Mouse (Mus musculus): ENCODE results near the gene Naa50. TPM values are rescaled to one million over a fixed set of nuclear protein-coding genes. Genes with fewer than 3 reads are reported as not detected.

The Naa50 gene
- polyA plus RNA-seq, 1 experiment from 2014 or later = 126 TPM

DNA sequence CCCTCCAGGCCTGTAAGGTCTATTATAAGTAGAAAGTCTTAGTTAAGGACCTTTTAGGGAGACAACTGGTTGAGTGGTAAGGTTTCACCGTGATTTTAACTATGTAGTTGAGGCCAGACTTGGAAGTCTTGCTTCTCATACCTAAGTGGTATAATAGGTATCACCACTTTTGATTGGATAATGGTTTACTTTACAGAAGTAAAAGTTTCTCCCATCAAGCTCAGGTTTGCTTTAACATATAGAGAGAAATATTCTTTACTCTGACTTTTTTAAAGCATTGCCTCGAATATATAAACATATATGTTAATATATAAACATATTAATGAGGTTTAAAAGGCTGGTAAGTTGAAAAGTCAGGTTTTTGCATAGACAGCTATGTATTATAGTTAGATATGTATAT is 24.2 kb downstream of the Naa50 start:
- Histone ChIP-seq H3K4me3 (no peak overlapping the region), H3K36me3 (peaks cover 20% of the 10 kb centered on the region), H3K4me1 (no peaks in the 10 kb centered on the region), H3K9me3 (no peaks in the 10 kb centered on the region), H3K27me3 (ENCODE audit: insufficient read depth, poor library complexity, severe bottlenecking) (no peaks in the 10 kb centered on the region), H3K27ac (no peak overlapping the region)
- DNase-seq (ENCODE audit: low spot score) = no peak
- WGBS = 90% methylated on average over 2 of the region's 2 CpGs

- Histone ChIP-seq H3K27me3 (ENCODE audit: insufficient read depth, poor library complexity, severe bottlenecking) (no peaks in the 10 kb centered on the region), H3K36me3 (peaks cover 6% of the 10 kb centered on the region), H3K9me3 (no peaks in the 10 kb centered on the region), H3K4me3 (no peak overlapping the region), H3K27ac (no peak overlapping the region), H3K4me1 (no peaks in the 10 kb centered on the region)
- no peak for DNase-seq (ENCODE audit: low spot score)
- WGBS = 51% methylated on average over 3 of the region's 3 CpGs
Observed at GRCm38 (mm10) chr16:44165182-44165581, 25.6 kb downstream of the Naa50 start.

- DNase-seq (ENCODE audit: low spot score) = no peak
- H3K9me3 ChIP-seq = no peaks in the 10 kb centered on the region
- WGBS = 90% methylated on average over 4 of the region's 4 CpGs
- H3K36me3 ChIP-seq = no peaks in the 10 kb centered on the region
- H3K27me3 ChIP-seq (ENCODE audit: insufficient read depth, poor library complexity, severe bottlenecking) = no peaks in the 10 kb centered on the region
- no peak overlapping the region for H3K4me3 ChIP-seq
- no peak overlapping the region for H3K27ac ChIP-seq
- H3K4me1 ChIP-seq = no peaks in the 10 kb centered on the region; the same call in 1 of the 2 replicates
Observed at GRCm38 (mm10) chr16:44168990-44169389, 29.4 kb downstream of the Naa50 start.

- Histone ChIP-seq H3K36me3 (no peaks in the 10 kb centered on the region), H3K4me3 (peak overlapping the region; percentile 86), H3K9me3 (no peaks in the 10 kb centered on the region), H3K27me3 (ENCODE audit: insufficient read depth, poor library complexity, severe bottlenecking) (no peaks in the 10 kb centered on the region), H3K27ac (peak overlapping the region; percentile 99), H3K4me1 (peaks cover 16% of the 10 kb centered on the region)
- DNase-seq (ENCODE audit: low spot score) = peak; percentile 100
- WGBS = under 1% methylated on average over 26 of the region's 26 CpGs
Observed at GRCm38 (mm10) chr16:44172297-44173154, 32.9 kb downstream of the Naa50 start.

- H3K4me1 ChIP-seq = peaks cover 17% of the 10 kb centered on the region
- peak within 1 kb of the TSS; percentile 86 for H3K4me3 ChIP-seq
- H3K27me3 ChIP-seq (ENCODE audit: insufficient read depth, poor library complexity, severe bottlenecking) = no peaks in the 10 kb centered on the region
- WGBS = under 1% methylated on average over 54 of the region's 77 CpGs
- H3K36me3 ChIP-seq = 0 out of 2 replicates have a peak, but pooled peaks cover under 1% of the 10 kb centered on the region
- H3K9me3 ChIP-seq = no peaks in the 10 kb centered on the region
- peak within 1 kb of the TSS; percentile 99 for H3K27ac ChIP-seq
- peak; percentile 82 for DNase-seq (ENCODE audit: low spot score)
Observed at GRCm38 (mm10) chr16:44173155-44173941, 33.7 kb downstream of the Naa50 start, which contains the start of gene Usf3. Gene Usf3 (plus strand): TSS chr16:44173246.

- Histone ChIP-seq H3K4me3 (peak overlapping the region; percentile 86), H3K4me1 (peaks cover 21% of the 10 kb centered on the region), H3K9me3 (no peaks in the 10 kb centered on the region), H3K27me3 (ENCODE audit: insufficient read depth, poor library complexity, severe bottlenecking) (no peaks in the 10 kb centered on the region), H3K27ac (peak overlapping the region; percentile 99), H3K36me3 (peaks cover 3% of the 10 kb centered on the region; the same call in 1 of the 2 replicates)
- 23% methylated on average over 7 of the region's 7 CpGs for WGBS
- no peak for DNase-seq (ENCODE audit: low spot score)
Observed at GRCm38 (mm10) chr16:44173966-44174530, 34.4 kb downstream of the Naa50 start.

DNA sequence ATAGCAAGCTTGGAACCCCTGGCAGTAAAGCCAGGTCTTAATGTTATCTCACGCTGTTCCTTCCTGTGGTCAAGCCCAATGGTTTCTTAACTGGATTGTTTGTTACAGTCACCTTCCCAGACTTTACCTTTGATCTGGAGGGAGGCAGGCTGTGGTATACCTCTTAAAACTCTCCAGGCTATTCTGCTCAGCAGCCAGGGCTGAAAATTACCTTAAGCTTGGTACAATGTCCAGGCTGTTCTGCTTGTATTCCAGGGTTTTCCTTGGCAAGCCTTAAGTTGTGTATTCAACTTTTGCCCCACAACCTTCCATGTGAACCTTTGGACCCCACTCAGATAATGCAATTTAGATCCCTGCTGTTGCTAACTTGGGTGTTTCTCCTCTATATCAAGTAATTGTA is 35.4 kb downstream of the Naa50 start:
- 44% methylated on average over 1 of the region's 1 CpGs for WGBS
- Histone ChIP-seq H3K27ac (no peak overlapping the region), H3K27me3 (ENCODE audit: insufficient read depth, poor library complexity, severe bottlenecking) (no peaks in the 10 kb centered on the region), H3K4me1 (peaks cover 21% of the 10 kb centered on the region), H3K9me3 (no peaks in the 10 kb centered on the region), H3K36me3 (peaks cover 3% of the 10 kb centered on the region; the same call in 1 of the 2 replicates), H3K4me3 (no peak overlapping the region)
- DNase-seq (ENCODE audit: low spot score) = no peak

DNA sequence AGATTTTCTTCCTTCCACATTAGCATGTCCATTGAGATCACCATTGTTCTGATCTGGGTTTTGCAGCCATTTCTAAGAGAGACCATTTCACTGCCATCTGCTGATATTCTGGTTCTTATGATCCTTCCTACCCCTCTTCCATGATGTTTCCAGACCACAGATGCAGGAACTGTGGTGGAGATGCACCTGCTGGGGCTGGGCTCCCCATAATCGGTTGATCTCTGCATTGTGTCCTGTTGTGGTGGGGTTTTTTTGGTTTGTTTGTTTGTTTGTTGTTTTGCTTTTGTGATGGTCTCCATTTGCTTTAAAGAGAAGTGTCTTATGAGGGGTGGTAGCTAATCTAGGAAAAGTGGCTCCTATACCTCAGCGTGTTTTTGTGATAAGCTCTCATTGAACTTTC is 36.9 kb downstream of the Naa50 start:
- peak; percentile 68 for DNase-seq (ENCODE audit: low spot score)
- no peak overlapping the region for H3K4me3 ChIP-seq
- peaks cover 4% of the 10 kb centered on the region; the same call in 1 of the 2 replicates for H3K36me3 ChIP-seq
- peaks cover 21% of the 10 kb centered on the region for H3K4me1 ChIP-seq
- 86% methylated on average over 2 of the region's 2 CpGs for WGBS
- H3K9me3 ChIP-seq = no peaks in the 10 kb centered on the region
- no peak overlapping the region for H3K27ac ChIP-seq
- H3K27me3 ChIP-seq (ENCODE audit: insufficient read depth, poor library complexity, severe bottlenecking) = no peaks in the 10 kb centered on the region

DNA sequence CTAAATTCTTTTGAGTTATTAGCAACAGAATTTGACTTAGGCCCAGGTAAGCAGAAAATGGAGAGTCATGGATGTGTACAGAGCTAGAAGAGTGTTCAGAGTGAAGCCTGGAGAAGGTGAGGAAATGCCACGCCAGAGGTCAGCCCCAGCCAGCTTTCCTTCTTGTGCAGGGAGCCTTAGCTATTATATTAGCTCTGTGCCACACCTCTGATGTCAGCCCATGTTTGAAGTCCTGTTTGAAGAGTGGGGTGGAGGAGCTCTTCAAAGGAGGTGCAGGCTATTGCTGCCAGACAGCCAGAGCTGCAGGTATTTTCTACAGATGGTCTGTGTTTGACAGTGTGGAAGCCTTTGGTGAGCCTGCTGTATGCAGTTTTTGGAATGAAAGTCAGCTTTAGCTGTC is 38.9 kb downstream of the Naa50 start:
- H3K9me3 ChIP-seq = no peaks in the 10 kb centered on the region
- peaks cover 21% of the 10 kb centered on the region for H3K4me1 ChIP-seq
- peaks cover 9% of the 10 kb centered on the region; the same call in 1 of the 2 replicates for H3K36me3 ChIP-seq
- no peak overlapping the region for H3K4me3 ChIP-seq
- H3K27me3 ChIP-seq (ENCODE audit: insufficient read depth, poor library complexity, severe bottlenecking) = no peaks in the 10 kb centered on the region
- DNase-seq (ENCODE audit: low spot score) = no peak
- WGBS = 66% methylated on average over 1 of the region's 1 CpGs
- no peak overlapping the region for H3K27ac ChIP-seq

- no peak overlapping the region for H3K27ac ChIP-seq
- H3K36me3 ChIP-seq = peaks cover 10% of the 10 kb centered on the region; the same call in 1 of the 2 replicates
- WGBS = 87% methylated on average over 1 of the region's 1 CpGs
- no peak overlapping the region for H3K4me3 ChIP-seq
- H3K4me1 ChIP-seq = 0 out of 2 replicates have a peak, but pooled peaks cover 5% of the 10 kb centered on the region
- H3K9me3 ChIP-seq = no peaks in the 10 kb centered on the region
- no peaks in the 10 kb centered on the region for H3K27me3 ChIP-seq (ENCODE audit: insufficient read depth, poor library complexity, severe bottlenecking)
- no peak for DNase-seq (ENCODE audit: low spot score)
Observed at GRCm38 (mm10) chr16:44182597-44182996, 43.0 kb downstream of the Naa50 start.

GRCm38 (mm10) chr16:44184769-44185168 is 45.1 kb downstream of the Naa50 start:
- no peaks in the 10 kb centered on the region for H3K27me3 ChIP-seq (ENCODE audit: insufficient read depth, poor library complexity, severe bottlenecking)
- H3K36me3 ChIP-seq = peaks cover 14% of the 10 kb centered on the region; the same call in 1 of the 2 replicates
- peaks cover 3% of the 10 kb centered on the region; the same call in 1 of the 2 replicates for H3K9me3 ChIP-seq
- no peak for DNase-seq (ENCODE audit: low spot score)
- WGBS = 88% methylated on average over 3 of the region's 3 CpGs
- no peaks in the 10 kb centered on the region for H3K4me1 ChIP-seq
- no peak overlapping the region for H3K27ac ChIP-seq
- H3K4me3 ChIP-seq = no peak overlapping the region

DNA sequence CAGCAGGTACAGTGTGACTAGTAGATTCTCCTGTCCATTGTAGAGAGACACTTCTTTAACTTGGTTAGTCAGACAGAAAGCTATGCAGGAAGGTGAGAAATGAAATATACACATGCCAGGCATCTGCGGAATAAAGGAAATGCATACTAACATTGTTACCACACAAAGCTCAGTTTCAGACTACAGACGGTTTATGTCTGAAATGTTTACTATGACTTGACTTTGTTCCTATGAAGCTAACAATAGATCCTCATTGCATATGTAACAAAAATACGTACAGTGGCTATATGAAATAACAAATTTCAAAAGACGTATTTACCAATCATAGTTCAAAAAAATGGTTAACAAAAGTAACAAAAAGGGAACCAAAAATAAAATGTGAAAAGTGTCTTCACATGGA is 47.5 kb downstream of the Naa50 start:
- Histone ChIP-seq H3K9me3 (peaks cover 3% of the 10 kb centered on the region; the same call in 1 of the 2 replicates), H3K27me3 (ENCODE audit: insufficient read depth, poor library complexity, severe bottlenecking) (no peaks in the 10 kb centered on the region), H3K4me1 (no peaks in the 10 kb centered on the region; the same call in 1 of the 2 replicates), H3K27ac (no peak overlapping the region), H3K4me3 (no peak overlapping the region), H3K36me3 (peaks cover 11% of the 10 kb centered on the region; the same call in 1 of the 2 replicates)
- DNase-seq (ENCODE audit: low spot score) = no peak
- WGBS = 95% methylated on average over 4 of the region's 4 CpGs

Measured in heart, embryonic 10.5 days (tissue).